Mouse (Mus musculus) megakaryocyte progenitor cell, adult 5-6 weeks (primary cell): ENCODE measurements around the gene Fars2. TPM values are rescaled to one million over a fixed set of nuclear protein-coding genes. Genes with fewer than 3 reads are reported as not detected.
A peak's percentile ranks its signal among the peaks of the same experiment; 100 is the strongest.

ENCODE experiments used
- ATAC-seq: replicated peaks from 2 replicates; pipeline ENCODE4 v1.8.0; 2016; ENCODE audit warnings: mild to moderate bottlenecking, moderate TSS enrichment, inconsistent platforms; ENCODE audit not compliant: poor library complexity
- total RNA-seq, 2 experiments: library from RNA; stranded (forward) in 1 of 2; stranded (reverse) in 1 of 2; fragments of 157-497, 149-512 nt in 1 of 2; fragments of 200-1000 nt in 1 of 2; gene quantifications; 2 replicates each; pipeline versions ENCODE4 v1.2.3 to v1.2.4; 2015 to 2017

Gene Fars2
- total RNA-seq, 2 experiments from 2014 or later = 23.9 to 48.5 TPM

GRCm38 (mm10) chr13:36553247-36553642 is 436.0 kb downstream of the Fars2 start:
- no peak for ATAC-seq

GRCm38 (mm10) chr13:36554743-36555142 is 437.5 kb downstream of the Fars2 start:
- ATAC-seq = no peak

GRCm38 (mm10) chr13:36562447-36563441 is 445.5 kb downstream of the Fars2 start:
- ATAC-seq = no peak

- ATAC-seq = no peak
Measured at GRCm38 (mm10) chr13:36564764-36565315, 447.6 kb downstream of the Fars2 start.

GRCm38 (mm10) chr13:36576781-36577180 is 459.6 kb downstream of the Fars2 start:
- no peak for ATAC-seq

GRCm38 (mm10) chr13:36577916-36578568 is 460.8 kb downstream of the Fars2 start:
- no peak for ATAC-seq

- 0 out of 2 replicates have a peak, but pooled peaks have one; percentile 20 for ATAC-seq
Measured at GRCm38 (mm10) chr13:36578569-36579333, 461.5 kb downstream of the Fars2 start.

GRCm38 (mm10) chr13:36582406-36583070 is 465.3 kb downstream of the Fars2 start:
- ATAC-seq = no peak

- ATAC-seq = no peak
Measured at GRCm38 (mm10) chr13:36583481-36584151, 466.4 kb downstream of the Fars2 start.

GRCm38 (mm10) chr13:36584197-36584596 is 467.0 kb downstream of the Fars2 start:
- no peak for ATAC-seq

- no peak for ATAC-seq
Measured at GRCm38 (mm10) chr13:36589092-36589491, 471.9 kb downstream of the Fars2 start.

GRCm38 (mm10) chr13:36592291-36592690 is 475.1 kb downstream of the Fars2 start:
- ATAC-seq = no peak

GRCm38 (mm10) chr13:36606717-36607116 is 489.5 kb downstream of the Fars2 start:
- ATAC-seq = no peak

GRCm38 (mm10) chr13:36607871-36608270 is 490.7 kb downstream of the Fars2 start:
- ATAC-seq = no peak

GRCm38 (mm10) chr13:36610426-36610825 is 493.2 kb downstream of the Fars2 start:
- no peak for ATAC-seq

GRCm38 (mm10) chr13:36612785-36613750 is 495.9 kb downstream of the Fars2 start:
- no peak for ATAC-seq

GRCm38 (mm10) chr13:36620498-36621332 is 503.5 kb downstream of the Fars2 start:
- no peak for ATAC-seq

GRCm38 (mm10) chr13:36621333-36621659 is 504.1 kb downstream of the Fars2 start:
- no peak for ATAC-seq
